Mouse (Mus musculus) G1E (cell line): ENCODE data around the gene Gm12216. TPM values are rescaled to one million over a fixed set of nuclear protein-coding genes. Genes with fewer than 3 reads are reported as not detected.

ENCODE experiments used
- ATAC-seq: 2 replicates; pipeline ENCODE4 v1.8.0; 2016; ENCODE audit warnings: mild to moderate bottlenecking; ENCODE audit not compliant: insufficient number of reproducible peaks, poor library complexity, low FRiP score, severe bottlenecking; ENCODE audit errors: extremely low read depth
- DNase-seq: peaks from one replicate; pipeline ENCODE4 v3.0.0; 2012; ENCODE audit warnings: low spot score
- H3K27me3 ChIP-seq: 2 replicates; pipeline ENCODE4 v1.6.1; 2012; ENCODE audit warnings: mild to moderate bottlenecking, low read length, inconsistent platforms; ENCODE audit not compliant: insufficient read depth
- H3K36me3 ChIP-seq: replicated peaks from 2 replicates; pipeline ENCODE3; 2012; ENCODE audit warnings: mild to moderate bottlenecking, inconsistent platforms
- H3K4me1 ChIP-seq: 2 replicates; pipeline ENCODE4 v1.6.1; 2012; ENCODE audit warnings: low read depth, low read length, inconsistent platforms, mixed read lengths; ENCODE audit not compliant: insufficient read depth
- H3K4me3 ChIP-seq: 2 replicates; pipeline ENCODE4 v1.5.1; 2012; ENCODE audit warnings: low read depth, mild to moderate bottlenecking, inconsistent platforms, low read length, moderate library complexity, mixed read lengths
- H3K9me3 ChIP-seq: replicated peaks from 2 replicates; pipeline ENCODE4 v1.6.1; 2012; ENCODE audit warnings: inconsistent platforms
- CTCF ChIP-seq: IDR thresholded peaks from 2 replicates; pipeline ENCODE4 v1.5.1; 2012; ENCODE audit warnings: low read depth, low read length, inconsistent platforms, mixed read lengths
- GATA1 ChIP-seq: IDR thresholded peaks from 2 replicates; pipeline ENCODE4 v1.6.1; 2012; ENCODE audit warnings: borderline replicate concordance, low read length, inconsistent platforms, mixed read lengths
- GATA2 ChIP-seq: IDR thresholded peaks from 2 replicates; pipeline ENCODE4 v1.6.1; 2012; ENCODE audit warnings: low read depth, low read length, inconsistent platforms, borderline replicate concordance
- POLR2AphosphoS5 ChIP-seq: IDR thresholded peaks from 2 replicates; pipeline ENCODE4 v1.6.1; 2012; ENCODE audit warnings: low read depth, low read length, inconsistent platforms; ENCODE audit not compliant: insufficient replicate concordance
- TAL1 ChIP-seq: conservative IDR thresholded peaks from 2 replicates; pipeline ENCODE4 v1.6.1; 2012; ENCODE audit warnings: low read depth, low read length, inconsistent platforms, mixed read lengths
- polyA plus RNA-seq: library from polyadenylated mRNA; stranded (reverse); fragments of >175 nt; gene quantifications from 2 replicates; pipeline ENCODE4 v1.2.3, GENCODE M21; 2012
- total RNA-seq, 2 experiments: library from RNA; stranded (forward) in 1 of 2; stranded (reverse) in 1 of 2; fragments of 200-1000 nt in 1 of 2; fragments of >200 nt in 1 of 2; fragmentation: Nextera tagmentation in 1 of 2; gene quantifications; 2 replicates each; pipeline ENCODE4 v1.2.3; 2014 to 2017

Gene Gm12216
- total and polyA plus RNA-seq, 3 experiments, result 0.16 TPM; not detected in 2

- Histone ChIP-seq H3K27me3 (no peaks in the 10 kb centered on the region), H3K4me1 (peaks cover 22% of the 10 kb centered on the region), H3K4me3 (no peak overlapping the region), H3K9me3 (no peaks in the 10 kb centered on the region), H3K36me3 (no peaks in the 10 kb centered on the region)
- ATAC-seq (0 out of 2 replicates have a peak, but pooled peaks have one; percentile 28), DNase-seq (peak; percentile 33)
- TF ChIP-seq POLR2AphosphoS5 (no peak), CTCF (peak; percentile 65)
These were observed 122.1 kb downstream of the Gm12216 start for GRCm38 (mm10) chr11:53736771-53737572.

- Histone ChIP-seq H3K9me3 (no peaks in the 10 kb centered on the region), H3K4me1 (peaks cover 26% of the 10 kb centered on the region), H3K4me3 (no peak overlapping the region), H3K36me3 (no peaks in the 10 kb centered on the region), H3K27me3 (peaks cover 1% of the 10 kb centered on the region; the same call in 1 of the 2 replicates)
- ATAC-seq (peak; percentile 22; the same call in 1 of the 2 replicates), DNase-seq (peak; percentile 60)
- no peak for TF ChIP-seq TAL1
- TF ChIP-seq CTCF, result peak; percentile 94
These were observed 123.3 kb downstream of the Gm12216 start for GRCm38 (mm10) chr11:53735682-53736245.

GRCm38 (mm10) chr11:53734970-53735681 is 123.9 kb downstream of the Gm12216 start:
- no peak overlapping the region for H3K4me3 ChIP-seq
- H3K36me3 ChIP-seq, result no peaks in the 10 kb centered on the region
- H3K27me3 ChIP-seq, result peaks cover 5% of the 10 kb centered on the region; the same call in 1 of the 2 replicates
- TF ChIP-seq TAL1, result no peak
- no peak for TF ChIP-seq CTCF
- no peak for TF ChIP-seq POLR2AphosphoS5
- TF ChIP-seq GATA1, result no peak
- no peak for TF ChIP-seq GATA2
- ATAC-seq, result no peak
- peaks cover 28% of the 10 kb centered on the region for H3K4me1 ChIP-seq
- H3K9me3 ChIP-seq, result no peaks in the 10 kb centered on the region
- no peak for DNase-seq

- no peak overlapping the region for H3K4me3 ChIP-seq
- DNase-seq (no peak), ATAC-seq (no peak)
- no peaks in the 10 kb centered on the region for H3K9me3 ChIP-seq
- H3K36me3 ChIP-seq, result no peaks in the 10 kb centered on the region
- no peak for TF ChIP-seq CTCF
- no peak for TF ChIP-seq GATA2
- peaks cover 28% of the 10 kb centered on the region for H3K4me1 ChIP-seq
- H3K27me3 ChIP-seq, result peaks cover 7% of the 10 kb centered on the region; the same call in 1 of the 2 replicates
These were observed 124.6 kb downstream of the Gm12216 start for GRCm38 (mm10) chr11:53734431-53734830.

- Histone ChIP-seq H3K9me3 (no peaks in the 10 kb centered on the region), H3K36me3 (no peaks in the 10 kb centered on the region), H3K27me3 (peaks cover 7% of the 10 kb centered on the region; the same call in 1 of the 2 replicates), H3K4me3 (no peak overlapping the region), H3K4me1 (peaks cover 32% of the 10 kb centered on the region)
- DNase-seq, result no peak
- no peak for TF ChIP-seq CTCF
- ATAC-seq, result no peak
These were observed 125.2 kb downstream of the Gm12216 start for GRCm38 (mm10) chr11:53733824-53734223.

Other genes starting within 250 kb of the Gm12216 start
- 35.8 and 40.6 TPM in 2 replicates for gene Il4, start 240.6 kb downstream of the Gm12216 start, total RNA-seq (2014; fragmentation: Nextera tagmentation)
- gene Il4, start 240.6 kb downstream of the Gm12216 start, total RNA-seq (2017), result 87.7 and 99.1 TPM in 2 replicates
- gene Il4, start 240.6 kb downstream of the Gm12216 start, polyA plus RNA-seq, result 0.43 and 1.0 TPM in 2 replicates
- gene Il13, start 224.6 kb downstream of the Gm12216 start, total RNA-seq (2014; fragmentation: Nextera tagmentation), result 0.63 TPM in 1 of 2 replicates, not detected in the other
- 3.2 and 4.7 TPM in 2 replicates for gene Il13, start 224.6 kb downstream of the Gm12216 start, total RNA-seq (2017)
- gene Il13, start 224.6 kb downstream of the Gm12216 start, polyA plus RNA-seq, result not detected in 2 replicates
- gene Rad50, start 151.9 kb downstream of the Gm12216 start, total RNA-seq (2014; fragmentation: Nextera tagmentation), result 92.4 and 104 TPM in 2 replicates
- 73.7 and 97.2 TPM in 2 replicates for gene Rad50, start 151.9 kb downstream of the Gm12216 start, total RNA-seq (2017)
- gene Rad50, start 151.9 kb downstream of the Gm12216 start, polyA plus RNA-seq, result 13.7 and 16.4 TPM in 2 replicates
- not detected in 2 replicates for gene Il5, start 138.5 kb downstream of the Gm12216 start, total RNA-seq (2014; fragmentation: Nextera tagmentation)
- gene Il5, start 138.5 kb downstream of the Gm12216 start, total RNA-seq (2017), result 0.11 TPM in 1 of 2 replicates, not detected in the other
- gene Il5, start 138.5 kb downstream of the Gm12216 start, polyA plus RNA-seq, result not detected in 2 replicates
- 2.5 TPM in 1 of 2 replicates, not detected in the other for gene Irf1, start 89.2 kb downstream of the Gm12216 start, total RNA-seq (2014; fragmentation: Nextera tagmentation)
- gene Irf1, start 89.2 kb downstream of the Gm12216 start, total RNA-seq (2017), result 7.9 and 9.3 TPM in 2 replicates
- 0.21 and 0.29 TPM in 2 replicates for gene Irf1, start 89.2 kb downstream of the Gm12216 start, polyA plus RNA-seq
- not detected in 2 replicates for gene Gm17334, start 86.1 kb downstream of the Gm12216 start, total RNA-seq (2014; fragmentation: Nextera tagmentation)
- gene Gm17334, start 86.1 kb downstream of the Gm12216 start, total RNA-seq (2017), result not detected in 2 replicates
- not detected in 2 replicates for gene Gm17334, start 86.1 kb downstream of the Gm12216 start, polyA plus RNA-seq
- gene Slc22a5, start 32.4 kb upstream of the Gm12216 start, total RNA-seq (2014; fragmentation: Nextera tagmentation), result 3.4 and 6.2 TPM in 2 replicates
- 7.0 and 8.5 TPM in 2 replicates for gene Slc22a5, start 32.4 kb upstream of the Gm12216 start, total RNA-seq (2017)
- 5.4 and 6.8 TPM in 2 replicates for gene Slc22a5, start 32.4 kb upstream of the Gm12216 start, polyA plus RNA-seq
- not detected in 2 replicates for gene Slc22a21, start 121.1 kb upstream of the Gm12216 start, total RNA-seq (2014; fragmentation: Nextera tagmentation)
- gene Slc22a21, start 121.1 kb upstream of the Gm12216 start, total RNA-seq (2017), result not detected in 2 replicates
- not detected in 2 replicates for gene Slc22a21, start 121.1 kb upstream of the Gm12216 start, polyA plus RNA-seq
- gene Slc22a4, start 168.8 kb upstream of the Gm12216 start, total RNA-seq (2014; fragmentation: Nextera tagmentation), result not detected in 2 replicates
- 0.06 TPM in 1 of 2 replicates, not detected in the other for gene Slc22a4, start 168.8 kb upstream of the Gm12216 start, total RNA-seq (2017)
- gene Slc22a4, start 168.8 kb upstream of the Gm12216 start, polyA plus RNA-seq, result not detected in 2 replicates
- not detected in 2 replicates for gene Pdlim4, start 209.8 kb upstream of the Gm12216 start, total RNA-seq (2014; fragmentation: Nextera tagmentation)
- gene Pdlim4, start 209.8 kb upstream of the Gm12216 start, total RNA-seq (2017), result 0.27 TPM in 1 of 2 replicates, not detected in the other
- not detected in 2 replicates for gene Pdlim4, start 209.8 kb upstream of the Gm12216 start, polyA plus RNA-seq
- not detected in 2 replicates for gene P4ha2, start 240.8 kb upstream of the Gm12216 start, total RNA-seq (2014; fragmentation: Nextera tagmentation)
- 0.22 TPM in 1 of 2 replicates, not detected in the other for gene P4ha2, start 240.8 kb upstream of the Gm12216 start, total RNA-seq (2017)
- gene P4ha2, start 240.8 kb upstream of the Gm12216 start, polyA plus RNA-seq, result not detected in 2 replicates